Mouse (Mus musculus) cerebellum, adult 2 months (tissue): Measurements from ENCODE around the gene Sppl3.

Experiments used
- CTCF ChIP-seq: fragments of 200-500 bp; IDR thresholded peaks from 2 replicates; pipeline ENCODE4 v1.5.1; 2011; ENCODE audit warnings: low read depth, mild to moderate bottlenecking, control low read depth, low read length, moderate library complexity, borderline replicate concordance; ENCODE audit not compliant: insufficient read depth
- POLR2A ChIP-seq: fragments of 200-500 bp; IDR thresholded peaks from 2 replicates; pipeline ENCODE4 v1.6.1; 2011; ENCODE audit warnings: low read length, control low read depth, borderline replicate concordance; ENCODE audit not compliant: insufficient read depth

- no peak for TF ChIP-seq CTCF
- no peak for TF ChIP-seq POLR2A
Observed at GRCm38 (mm10) chr5:114978473-114978872, 32.5 kb upstream of the Sppl3 start.
